11 mouse cellular contexts compared by ENCODE assay signal in genomic region chr1:178820556-178821435, GRCm38 (mm10).
DNase-seq lines count a peak whose midpoint lies in the region; ATAC-seq lines count a peak whose summit lies in the region.
"Had no signal": no experiment of that assay in that cellular context is flagged by ENCODE, and none has a peak within 500 bp of the region (broad histone marks: within the 10 kb centered on the region; RNA-seq: fewer than 3 reads in every experiment).

No protein-coding gene starts in this region.

- H3K4me3 ChIP-seq in heart, embryonic 12.5 days, result no peak overlapping the region
- no peak overlapping the region for H3K4me3 ChIP-seq in embryonic facial prominence, embryonic 10.5 days
- no peak overlapping the region for H3K4me3 ChIP-seq in hindbrain, embryonic 12.5 days

- peaks cover 13% of the 10 kb centered on the region for H3K36me3 ChIP-seq in heart, embryonic 12.5 days
- peaks cover 20% of the 10 kb centered on the region for H3K36me3 ChIP-seq in embryonic facial prominence, embryonic 10.5 days (replicated peaks)
- H3K36me3 ChIP-seq in hindbrain, embryonic 12.5 days, result no peaks in the 10 kb centered on the region

- H3K9me3 ChIP-seq in heart, embryonic 12.5 days (replicated peaks), result no peaks in the 10 kb centered on the region
- H3K9me3 ChIP-seq in embryonic facial prominence, embryonic 10.5 days, result no peaks in the 10 kb centered on the region
- H3K9me3 ChIP-seq in hindbrain, embryonic 12.5 days (replicated peaks), result no peaks in the 10 kb centered on the region

- no peaks in the 10 kb centered on the region for H3K27me3 ChIP-seq in heart, embryonic 12.5 days (replicated peaks)
- no peaks in the 10 kb centered on the region for H3K27me3 ChIP-seq in embryonic facial prominence, embryonic 10.5 days (replicated peaks; ENCODE audit: low read depth, poor library complexity, severe bottlenecking)
- H3K27me3 ChIP-seq in hindbrain, embryonic 12.5 days, result no peaks in the 10 kb centered on the region

- no peak overlapping the region for H3K4me2 ChIP-seq in heart, embryonic 12.5 days
- no peak overlapping the region for H3K4me2 ChIP-seq in hindbrain, embryonic 12.5 days (replicated peaks)

- H3K4me1 ChIP-seq in heart, embryonic 12.5 days (replicated peaks), result peaks cover 59% of the 10 kb centered on the region
- peaks cover 16% of the 10 kb centered on the region for H3K4me1 ChIP-seq in embryonic facial prominence, embryonic 10.5 days
- peaks cover 15% of the 10 kb centered on the region for H3K4me1 ChIP-seq in hindbrain, embryonic 12.5 days

- no peak overlapping the region for H3K9ac ChIP-seq in heart, embryonic 12.5 days
- H3K9ac ChIP-seq in hindbrain, embryonic 12.5 days, result no peak overlapping the region

- DNase-seq in heart, postnatal 4 days, result no peak
- no peak for DNase-seq in embryonic facial prominence, embryonic 10.5 days (ENCODE audit: low spot score)
- DNase-seq in mesoderm, embryonic 11.5 days (ENCODE audit: low read depth, low spot score), result peak; percentile 49
- DNase-seq in lung, postnatal 14 days, result no peak
- no peak for DNase-seq in spleen, postnatal 36 days (ENCODE audit: low spot score in 2 of 2)
- DNase-seq in layer of hippocampus, postnatal 36 days, result no peak
- DNase-seq: adrenal gland, postnatal 10 days; cerebellum, adult 11-12 months; kidney, postnatal 14 days had no signal

- WGBS in heart, embryonic 12.5 days, result 70% methylated on average over 14 of the region's 14 CpGs
- WGBS in embryonic facial prominence, embryonic 10.5 days, result 72% methylated on average over 14 of the region's 14 CpGs
- WGBS in hindbrain, embryonic 12.5 days, result 62% methylated on average over 14 of the region's 14 CpGs

- no peak for ATAC-seq in heart, embryonic 12.5 days (ENCODE audit: insufficient number of reproducible peaks, low FRiP score)
- ATAC-seq in hindbrain, embryonic 12.5 days (ENCODE audit: low FRiP score), result peak; percentile 82

- H3K27ac ChIP-seq in heart, embryonic 12.5 days (ENCODE audit: poor library complexity, severe bottlenecking), result peak overlapping the region; percentile 59
- peak overlapping the region; percentile 57 for H3K27ac ChIP-seq in embryonic facial prominence, embryonic 10.5 days (replicated peaks)
- no peak overlapping the region for H3K27ac ChIP-seq in hindbrain, embryonic 12.5 days
